Mouse (Mus musculus): ENCODE measurements around the gene Mgl2.

GRCm38 (mm10) chr11:70174491-70174890, 44.4 kb downstream of the Mgl2 start:
- TF ChIP-seq CTCF (IDR thresholded peaks at IDR 0.05; ENCODE audit: borderline replicate concordance, control insufficient read depth, extremely low read depth, insufficient read depth, low read length, poor library complexity) (no peak), POLR2A (IDR thresholded peaks at IDR 0.05; ENCODE audit: control insufficient read depth, extremely low read depth, insufficient read depth, low read length, poor library complexity) (no peak)

Data from thymus, adult 2 months (tissue).